Mouse (Mus musculus): ENCODE measurements at regions not wholly inside any gene's neighbourhood (a gene's known extent, or its start where the extent isn't known, plus 50 kb on each side); places are given as distances from the start of the nearest gene placed in this dataset.

- no peak for TF ChIP-seq HCFC1 (IDR thresholded peaks at IDR 0.05; ENCODE audit: borderline replicate concordance, insufficient read depth, low read length)
- no peak for TF ChIP-seq ZC3H11A (IDR thresholded peaks at IDR 0.05; ENCODE audit: borderline replicate concordance, low read depth, low read length)
- no peak for TF ChIP-seq CHD2 (IDR thresholded peaks at IDR 0.05; ENCODE audit: low read depth, low read length)
These were observed 277.6 kb downstream of the Rngtt start for GRCm38 (mm10) chr4:33587666-33588065.

Measured in ES-E14 (cell line).